Mouse (Mus musculus) bone marrow, adult 2 months (tissue): ENCODE measurements around the gene Fam19a3.

ENCODE experiments used
- CTCF ChIP-seq: fragments of 200-500 bp; IDR thresholded peaks from 2 replicates; pipeline ENCODE4 v1.5.1; 2011; ENCODE audit warnings: low read length, control low read depth; ENCODE audit not compliant: control insufficient read depth, insufficient read depth
- POLR2A ChIP-seq: fragments of 200-500 bp; IDR thresholded peaks from 2 replicates; pipeline ENCODE4 v1.6.1; 2011; ENCODE audit warnings: low read depth, mild to moderate bottlenecking, control low read depth, low read length, borderline replicate concordance; ENCODE audit not compliant: control insufficient read depth

DNA sequence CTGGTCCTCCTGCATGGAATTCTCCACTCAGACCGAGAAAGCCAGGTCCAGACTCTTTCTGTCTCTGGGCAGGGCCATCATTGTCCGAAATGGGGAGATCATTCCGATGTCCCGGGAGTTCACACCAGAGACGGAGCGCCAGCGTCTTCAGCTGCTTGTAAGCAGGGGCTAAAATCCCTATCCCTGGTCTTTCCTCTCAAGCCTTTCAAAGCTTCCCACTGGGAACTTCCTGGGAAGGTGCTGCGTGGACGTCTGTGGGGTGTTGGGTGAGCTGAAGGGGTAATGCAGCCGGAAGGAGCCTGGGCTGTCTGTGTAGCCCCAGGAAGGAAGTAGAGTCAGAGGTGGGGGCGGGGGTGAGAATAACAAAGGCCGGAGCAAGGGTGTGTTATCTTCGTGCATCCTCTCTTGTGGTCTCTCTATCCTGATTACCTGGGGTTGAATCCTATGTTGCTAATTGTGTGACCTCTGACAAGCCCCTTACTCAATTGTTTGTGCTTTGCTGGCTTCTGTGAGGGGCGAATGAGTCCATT lies 2.4 kb upstream of the Fam19a3 start:
- TF ChIP-seq POLR2A (no peak), CTCF (no peak)
